Mouse (Mus musculus): ENCODE data around the gene Hmgb1.

GRCm38 (mm10) chr5:149185806-149186205 lies 1.5 kb upstream of the Hmgb1 start:
- TF ChIP-seq TCF12 (IDR thresholded peaks at IDR 0.05; ENCODE audit: insufficient read depth, poor library complexity, severe bottlenecking) (no peak), POLR2A (IDR thresholded peaks at IDR 0.05; ENCODE audit: insufficient read length, low read depth) (no peak), TCF3 (IDR thresholded peaks at IDR 0.05; ENCODE audit: insufficient read length, low read depth) (no peak), MAX (IDR thresholded peaks at IDR 0.05; ENCODE audit: low read depth) (no peak)
